Mouse (Mus musculus) brain, embryonic 14.5 days (tissue): ENCODE results near the gene 1700088E04Rik.

ENCODE experiments used
- CTCF ChIP-seq: fragments of 200-500 bp; IDR thresholded peaks from 2 replicates; pipeline ENCODE4 v1.5.1; 2012; ENCODE audit warnings: inconsistent platforms, mild to moderate bottlenecking, moderate library complexity, borderline replicate concordance; ENCODE audit not compliant: insufficient read depth, insufficient read length; ENCODE audit errors: extremely low read depth
- POLR2A ChIP-seq: fragments of 200-500 bp; IDR thresholded peaks from 2 replicates; pipeline ENCODE4 v1.6.1; 2012; ENCODE audit warnings: mild to moderate bottlenecking, inconsistent platforms, borderline replicate concordance; ENCODE audit not compliant: poor library complexity, insufficient read depth, insufficient read length, severe bottlenecking; ENCODE audit errors: extremely low read depth

GRCm38 (mm10) chr15:79144021-79144420 lies 3.0 kb upstream of the 1700088E04Rik start:
- TF ChIP-seq POLR2A (no peak), CTCF (no peak)
